Mouse (Mus musculus): ENCODE measurements around the gene Stk32b. TPM values are rescaled to one million over a fixed set of nuclear protein-coding genes. Genes with fewer than 3 reads are reported as not detected.

Stk32b gene
- total RNA-seq, 2 experiments from 2014 or later, result 0.21 to 0.41 TPM

- no peak for DNase-seq
Measured at GRCm38 (mm10) chr5:37506880-37507519, 210.0 kb downstream of the Stk32b start.

GRCm38 (mm10) chr5:37494984-37495476 is 221.9 kb downstream of the Stk32b start:
- no peak for DNase-seq

GRCm38 (mm10) chr5:37472025-37472608 is 244.9 kb downstream of the Stk32b start:
- no peak for DNase-seq

- DNase-seq, result no peak
Measured at GRCm38 (mm10) chr5:37471584-37471983, 245.4 kb downstream of the Stk32b start.

DNA sequence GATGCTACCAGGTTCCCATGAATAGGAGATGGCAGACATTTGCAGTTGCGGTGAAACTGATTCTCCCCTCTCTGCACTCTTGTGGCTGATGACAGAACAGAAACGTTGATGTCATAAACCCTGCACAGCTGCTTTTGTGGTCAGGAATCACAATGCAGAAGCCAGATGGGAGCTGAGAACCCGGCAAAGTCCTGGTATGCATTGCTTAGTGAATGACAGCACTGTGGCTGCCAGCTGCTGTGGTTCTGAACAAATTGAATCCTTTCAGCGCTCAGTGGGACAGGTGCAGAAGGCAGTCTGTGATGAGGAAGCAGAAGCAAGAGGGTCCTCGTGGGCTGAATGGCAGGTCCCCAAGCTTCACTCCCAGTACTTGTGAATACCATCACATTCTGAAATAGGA is 247.9 kb downstream of the Stk32b start:
- no peak for DNase-seq

DNA sequence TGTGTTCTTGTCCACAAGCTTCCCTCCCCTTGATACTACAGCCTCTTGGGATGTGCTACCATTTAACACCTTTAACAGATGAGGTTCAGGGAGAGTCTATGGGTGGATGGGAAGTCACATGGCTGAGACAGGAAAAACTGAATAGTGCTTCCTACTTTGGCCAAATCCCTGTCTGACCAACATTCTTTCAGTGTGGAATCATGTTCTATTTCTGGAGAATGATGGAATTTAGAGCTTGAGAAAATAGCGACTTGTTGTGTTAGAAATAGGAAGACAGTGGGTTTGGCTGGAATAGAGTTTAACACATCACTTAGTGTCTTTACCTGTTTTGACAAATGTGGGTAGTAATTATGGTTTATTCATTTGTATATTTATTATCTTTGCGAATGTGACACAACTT is 249.3 kb downstream of the Stk32b start:
- no peak for DNase-seq

GRCm38 (mm10) chr5:37465461-37465860 is 251.5 kb downstream of the Stk32b start:
- no peak for DNase-seq

- no peak for DNase-seq
Measured at GRCm38 (mm10) chr5:37458236-37458635, 258.7 kb downstream of the Stk32b start.

DNA sequence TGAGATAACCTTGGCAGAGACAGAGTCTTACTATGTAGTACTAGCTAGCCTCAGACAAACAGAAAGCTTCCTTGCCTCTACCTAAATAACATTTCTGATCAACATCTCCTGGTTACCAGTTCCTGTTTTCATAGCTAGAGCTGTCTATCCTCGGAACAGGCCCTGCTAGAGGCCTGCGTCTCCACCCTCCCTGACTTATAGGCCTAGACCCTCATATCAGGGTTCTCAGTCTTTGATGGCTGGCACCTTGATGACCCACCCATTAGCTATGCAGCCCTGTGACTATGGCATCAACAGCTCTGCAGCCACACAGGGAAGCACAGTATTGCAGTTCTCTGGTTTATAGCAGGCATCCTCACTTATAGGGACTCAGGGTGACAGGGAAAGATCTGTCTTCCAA is 259.1 kb downstream of the Stk32b start:
- no peak for DNase-seq

DNA sequence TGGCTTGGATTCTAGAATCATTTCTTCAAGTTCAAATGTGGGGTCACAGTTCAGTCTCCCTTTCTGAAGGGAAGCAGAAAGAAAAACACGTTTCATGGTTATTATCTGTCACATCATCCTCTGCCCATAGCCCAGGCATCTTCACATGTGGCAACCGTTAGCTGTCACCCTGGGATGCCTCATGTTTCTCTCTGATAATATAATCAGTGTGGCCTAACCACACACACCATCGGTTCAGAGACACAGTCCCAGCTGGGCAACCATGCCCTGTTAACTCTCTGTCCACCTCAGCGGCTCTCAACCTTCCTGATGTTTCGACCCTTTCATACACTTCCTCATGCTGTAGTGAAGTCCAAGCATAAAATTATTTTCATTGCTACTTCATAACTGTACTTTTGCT is 259.8 kb downstream of the Stk32b start:
- DNase-seq, result no peak

DNA sequence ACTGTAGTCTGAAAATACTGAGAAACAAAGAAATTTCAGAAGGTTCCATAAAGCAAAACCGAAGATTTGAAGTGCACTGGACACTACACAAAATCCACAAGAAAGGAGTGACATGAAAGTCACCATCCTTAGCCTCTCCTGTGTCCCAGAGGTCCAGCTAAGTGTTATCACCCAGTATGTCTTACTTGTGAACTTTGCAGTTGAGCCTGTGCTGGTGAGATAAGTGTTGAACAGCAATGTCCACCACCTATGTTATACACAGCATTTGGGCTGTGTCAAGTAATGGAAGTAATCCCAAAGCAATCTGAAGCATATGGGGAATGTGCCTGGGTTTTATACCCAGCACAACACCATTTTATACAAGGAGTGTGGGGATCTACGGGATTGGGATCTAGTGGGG is 260.4 kb downstream of the Stk32b start:
- no peak for DNase-seq

- no peak for DNase-seq
Measured at GRCm38 (mm10) chr5:37447546-37447945, 269.4 kb downstream of the Stk32b start.

DNA sequence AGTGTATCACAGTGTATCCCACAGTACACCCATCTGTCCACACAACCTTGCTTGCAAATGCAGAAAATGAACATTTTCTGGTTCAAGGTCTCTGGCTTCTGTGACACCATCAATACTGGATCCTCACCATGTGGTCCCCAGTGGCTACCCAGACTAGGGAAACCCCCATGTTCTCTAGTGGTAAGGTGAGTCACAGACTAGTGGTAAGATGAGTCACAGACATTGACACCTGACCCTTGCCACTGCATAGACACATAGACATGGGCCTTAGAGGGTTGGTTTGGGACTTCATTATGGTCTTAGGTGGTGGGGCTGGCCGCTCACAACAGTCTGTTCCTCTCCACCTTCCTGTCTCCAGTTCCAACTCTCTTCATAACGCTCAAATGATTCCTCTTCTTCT is 274.2 kb downstream of the Stk32b start:
- DNase-seq, result no peak

GRCm38 (mm10) chr5:37435417-37435816 is 281.6 kb downstream of the Stk32b start:
- DNase-seq, result no peak

- DNase-seq, result no peak
Measured at GRCm38 (mm10) chr5:37427210-37427609, 289.8 kb downstream of the Stk32b start.

DNA sequence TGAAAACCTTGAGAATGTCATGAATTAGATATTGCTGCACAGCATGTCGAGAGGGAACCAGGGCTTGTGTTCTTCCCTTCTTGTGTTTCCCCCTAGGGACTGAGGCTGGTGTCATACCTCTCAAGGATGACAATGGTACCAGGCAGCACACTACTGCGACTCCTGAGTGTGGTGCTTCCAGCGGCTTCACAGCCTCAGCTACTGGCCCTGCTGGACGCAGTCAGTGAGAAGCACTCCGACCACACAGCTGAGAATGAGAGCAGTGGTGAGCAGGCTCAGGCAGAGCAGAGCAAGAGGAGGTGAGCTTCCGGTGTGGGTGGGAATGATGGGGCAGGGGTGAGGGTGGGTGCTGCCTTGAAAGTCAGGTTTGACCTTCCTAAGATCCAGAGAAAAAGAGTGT is 297.9 kb downstream of the Stk32b start:
- DNase-seq, result no peak

Other genes starting within 250 kb of the Stk32b start
- 1 to 10 TPM; 9.4 to 9.5 TPM for gene Cytl1, start 18.3 kb upstream of the Stk32b start, total RNA-seq (2021)
- 1 to 10 TPM; 4.7 to 4.9 TPM for gene Msx1, start 107.4 kb upstream of the Stk32b start, total RNA-seq (2021)